Mouse (Mus musculus) cerebellum, postnatal 10 days (tissue): ENCODE data around the gene Crisp3.
A peak's percentile ranks its signal among the peaks of the same experiment; 100 is the strongest.
"Not testable (repeated sequence)": the region's sequence is repeated elsewhere in the genome, so short reads cannot be mapped to it uniquely, and the experiment has no call there.

Experiments
- DNase-seq, 2 experiments: peaks; one replicate each; pipeline ENCODE4 v3.0.0; 2021; ENCODE audit warnings: mixed read lengths in 2 of 2

Gene Crisp3

DNA sequence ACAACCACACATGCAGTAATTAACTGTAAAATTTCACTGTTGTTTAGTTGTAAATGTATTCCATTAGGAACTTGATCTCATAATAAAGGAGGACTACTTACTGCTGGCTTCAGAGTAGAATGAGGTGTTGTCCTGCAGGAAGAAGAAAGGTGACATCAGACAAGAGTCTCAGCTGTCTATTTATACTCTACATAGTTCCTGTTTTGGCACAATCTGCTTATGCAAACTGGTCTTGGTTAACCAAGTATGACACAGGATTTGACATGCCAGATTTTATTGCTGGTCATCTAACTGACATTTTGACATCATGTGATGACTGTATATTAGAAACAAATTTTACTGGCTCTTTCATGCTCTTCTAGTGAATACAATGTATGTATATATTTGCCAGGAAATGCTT is at the start of gene Crisp3:
Gene Crisp3, minus strand, starts transcription at position 154 of the 400 bp plus-strand sequence.
- no peak for DNase-seq

DNA sequence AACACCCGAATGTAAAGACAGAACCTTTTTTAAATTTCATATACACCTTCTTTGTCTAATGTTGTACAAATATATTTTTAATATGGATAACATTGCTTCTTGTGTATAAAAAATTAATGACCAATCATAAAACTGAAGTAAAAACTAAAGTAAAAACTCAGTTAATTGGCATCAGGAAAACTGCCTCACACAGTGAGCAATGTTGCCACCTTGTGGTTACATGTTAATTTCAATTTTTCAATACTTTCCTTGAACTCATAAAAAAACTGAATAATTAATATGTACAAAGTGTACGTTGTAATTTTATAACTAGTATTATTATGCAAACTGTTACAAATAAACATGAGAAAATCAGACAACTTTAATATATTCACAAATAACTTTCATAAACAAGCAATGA is 43.3 kb upstream of the Crisp3 start:
- peak in 1 of 2 experiments; percentile 0 for DNase-seq

DNA sequence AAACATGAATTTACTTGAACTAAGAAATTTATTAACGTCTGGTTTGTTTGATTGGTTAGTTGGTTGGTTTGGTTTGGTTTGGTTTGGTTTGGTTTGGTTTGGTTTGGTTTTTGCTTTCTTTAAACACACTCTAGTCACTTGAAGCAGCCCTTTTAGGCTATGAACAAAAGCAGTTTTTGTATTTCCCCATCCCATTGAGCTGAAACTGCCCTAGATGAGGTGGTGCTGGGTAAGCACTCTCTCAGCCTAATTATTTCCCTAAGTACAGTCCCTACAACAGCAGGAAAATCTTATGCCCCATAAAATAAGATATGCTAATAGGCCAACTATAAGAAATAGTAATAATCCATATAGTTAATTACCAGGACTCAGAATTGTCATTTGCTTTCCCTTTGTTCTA is 33.4 kb upstream of the Crisp3 start:
- DNase-seq, result no peak

DNA sequence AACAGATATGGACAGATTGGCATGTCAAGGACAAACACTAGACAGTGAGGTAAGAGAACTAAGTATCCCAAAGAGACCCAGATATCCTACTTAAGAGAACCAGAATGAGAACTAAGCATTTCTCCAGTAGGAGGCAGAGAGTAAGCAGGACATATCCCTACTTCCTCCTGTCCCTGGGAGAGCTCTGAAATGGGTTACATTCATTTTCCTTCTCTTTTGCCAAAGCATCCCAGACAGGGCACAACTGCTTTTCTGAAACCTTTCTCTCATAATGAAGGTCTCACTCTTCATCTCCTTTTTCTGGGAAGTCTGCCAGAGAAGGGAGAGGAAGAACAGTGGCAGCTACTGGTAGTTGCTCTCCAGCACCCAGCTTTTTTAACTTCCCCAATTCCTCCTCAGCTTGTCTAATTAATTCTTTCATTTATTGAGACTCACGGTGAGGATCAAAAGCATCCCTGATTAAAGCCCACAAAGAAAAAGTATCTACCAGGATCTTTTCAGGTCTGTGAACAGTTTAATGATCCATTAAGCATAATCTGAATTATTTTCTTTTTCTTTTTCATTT is 32.9 kb upstream of the Crisp3 start:
- no peak for DNase-seq

DNA sequence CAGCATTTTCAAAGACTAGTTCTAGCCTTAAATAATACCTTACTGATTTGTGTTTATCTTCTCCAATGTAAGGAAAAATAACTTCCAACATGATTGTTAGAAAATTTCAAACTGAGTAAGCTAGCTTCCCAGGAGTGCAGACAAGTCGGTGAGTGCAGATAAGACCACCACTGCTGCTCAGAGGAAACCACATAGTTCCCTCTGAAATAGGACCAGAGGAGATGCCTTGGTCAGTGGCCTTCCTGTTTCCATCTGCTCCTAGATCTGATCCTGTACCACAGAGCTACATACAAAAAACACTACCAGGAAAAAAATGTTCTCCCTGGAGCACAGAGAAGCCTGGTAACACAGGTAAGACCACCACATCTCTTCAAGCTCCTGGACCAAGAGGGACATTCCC is 10.4 kb upstream of the Crisp3 start:
- no peak for DNase-seq

DNA sequence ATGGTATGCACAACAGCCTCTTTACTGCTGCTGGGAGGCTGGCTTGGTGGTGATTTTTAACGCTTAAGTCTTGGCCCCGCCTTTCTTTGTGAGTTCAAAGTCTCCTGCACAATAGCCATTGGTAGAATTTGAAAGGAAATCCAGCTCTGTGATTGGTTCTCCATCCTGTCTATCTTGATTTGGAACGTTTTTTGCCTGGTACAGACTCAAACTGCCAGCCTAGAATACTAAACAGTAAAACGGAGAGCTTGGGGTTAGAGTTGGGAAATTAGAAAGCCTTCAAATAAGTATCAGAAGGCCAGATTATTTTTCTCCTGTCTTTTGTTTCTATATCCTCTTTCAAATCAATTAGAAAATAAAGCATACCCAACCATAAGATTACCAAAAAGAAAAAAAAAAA is 33.5 kb downstream of the Crisp3 start, which contains the start of gene Pgk2:
Gene Pgk2, minus strand, starts transcription at position 101 of the 400 bp plus-strand sequence.
- no peak for DNase-seq

DNA sequence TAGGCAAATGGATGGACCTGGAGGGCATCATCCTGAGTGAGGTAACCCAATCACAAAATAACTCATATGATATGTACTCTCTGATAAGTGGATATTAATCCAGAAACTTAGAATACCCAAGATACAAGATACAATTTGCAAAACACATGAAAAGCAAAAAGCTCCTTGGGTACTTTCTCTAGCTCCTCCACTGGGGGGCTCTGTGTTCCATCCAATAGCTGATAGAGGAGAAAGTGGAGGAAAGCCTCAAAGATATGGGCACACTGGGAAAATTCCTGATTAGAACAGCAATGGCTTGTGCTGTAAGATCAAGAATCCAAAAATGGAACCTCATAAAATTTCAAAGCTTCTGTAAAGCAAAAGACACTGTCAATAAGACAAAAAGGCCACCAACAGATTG is 40.3 kb downstream of the Crisp3 start:
- not testable (repeated sequence) for DNase-seq

DNA sequence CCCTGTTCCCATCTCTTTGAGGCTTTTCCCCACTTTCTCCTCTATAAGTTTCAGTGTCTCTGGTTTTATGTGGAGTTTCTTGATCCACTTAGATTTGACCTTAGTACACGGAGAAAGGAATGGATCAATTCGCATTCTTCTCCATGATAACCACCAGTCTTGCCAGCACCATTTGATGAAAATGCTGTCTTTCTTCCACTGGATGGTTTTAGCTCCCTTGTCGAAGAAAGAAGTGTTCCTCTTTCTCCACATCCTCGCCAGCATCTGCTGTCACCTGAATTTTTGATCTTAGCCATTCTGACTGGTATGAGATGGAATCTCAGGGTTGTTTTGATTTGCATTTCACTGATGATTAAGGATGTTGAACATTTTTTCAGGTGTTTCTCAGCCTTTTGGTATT is 51.9 kb downstream of the Crisp3 start:
- not testable (repeated sequence) for DNase-seq
